ENCODE assay signal across 8 mouse cellular contexts in genomic region chr7:24270288-24270672, GRCm38 (mm10). TPM values are rescaled to one million over a fixed set of nuclear protein-coding genes. Genes with fewer than 3 reads are reported as not detected.
A peak's percentile ranks its signal among the peaks of the same experiment; 100 is the strongest.
DNase-seq lines count a peak whose midpoint lies in the region; ATAC-seq and TF ChIP-seq lines count a peak whose summit lies in the region.

TSS of gene Zfp93 (plus strand) at chr7:24270420.

- peak within 1 kb of the TSS; percentile 53 for H3K4me2 ChIP-seq in CH12.LX (ENCODE audit: insufficient read depth, low read depth, poor library complexity, severe bottlenecking)
- peak within 1 kb of the TSS; percentile 80 for H3K4me2 ChIP-seq in forebrain, embryonic 13.5 days
- peak within 1 kb of the TSS; percentile 73 for H3K4me2 ChIP-seq in heart, postnatal 0 days (ENCODE audit: low read depth, low read length)
- H3K4me2 ChIP-seq in liver, embryonic 14.5 days (ENCODE audit: low read depth), result peak within 1 kb of the TSS; percentile 73
- peak within 1 kb of the TSS; percentile 67 for H3K4me2 ChIP-seq in neural tube, embryonic 11.5 days (ENCODE audit: low read depth)

- H3K27me3 ChIP-seq in CH12.LX (replicated peaks), result no peaks in the 10 kb centered on the region
- no peaks in the 10 kb centered on the region for H3K27me3 ChIP-seq in forebrain, embryonic 13.5 days
- H3K27me3 ChIP-seq in heart, postnatal 0 days (ENCODE audit: control insufficient read depth, insufficient read depth, low read length), result no peaks in the 10 kb centered on the region
- no peaks in the 10 kb centered on the region for H3K27me3 ChIP-seq in liver, embryonic 14.5 days (ENCODE audit: control insufficient read depth, insufficient read depth, low read length)
- H3K27me3 ChIP-seq in neural tube, embryonic 11.5 days (ENCODE audit: control insufficient read depth, insufficient read depth, low read length), result no peaks in the 10 kb centered on the region

- TF ChIP-seq EP300 in CH12.LX (IDR thresholded peaks at IDR 0.05; ENCODE audit: low read length), result no peak
- no peak for TF ChIP-seq EP300 in heart, postnatal 0 days (IDR thresholded peaks at IDR 0.05; ENCODE audit: low read depth)
- TF ChIP-seq EP300 in liver, embryonic 14.5 days (IDR thresholded peaks at IDR 0.05; ENCODE audit: low read depth), result no peak

- H3K36me3 ChIP-seq in CH12.LX (replicated peaks in 1 of 2; ENCODE audit: control insufficient read depth in 1 of 2, insufficient read depth in 1 of 2, low read length in 1 of 2), result no peaks in the 10 kb centered on the region
- peaks cover 19% of the 10 kb centered on the region for H3K36me3 ChIP-seq in forebrain, embryonic 13.5 days (ENCODE audit: poor library complexity, severe bottlenecking)
- H3K36me3 ChIP-seq in heart, postnatal 0 days (replicated peaks; ENCODE audit: control insufficient read depth, insufficient read depth, low read length), result peaks cover 13% of the 10 kb centered on the region
- H3K36me3 ChIP-seq in liver, embryonic 14.5 days (replicated peaks; ENCODE audit: control insufficient read depth, insufficient read depth, low read depth), result no peaks in the 10 kb centered on the region
- H3K36me3 ChIP-seq in neural tube, embryonic 11.5 days (ENCODE audit: control insufficient read depth, insufficient read depth, low read length), result peaks cover 7% of the 10 kb centered on the region

- no peak for TF ChIP-seq POLR2A in CH12.LX (IDR thresholded peaks at IDR 0.05; ENCODE audit: low read depth, low read length)

- H3K27ac ChIP-seq in CH12.LX (ENCODE audit: insufficient read depth, low read depth), result no peak within 1 kb of the TSS
- peak within 1 kb of the TSS; percentile 73 for H3K27ac ChIP-seq in forebrain, embryonic 13.5 days
- H3K27ac ChIP-seq in heart, postnatal 0 days (ENCODE audit: low read depth), result peak within 1 kb of the TSS; percentile 54
- no peak within 1 kb of the TSS for H3K27ac ChIP-seq in liver, embryonic 14.5 days
- H3K27ac ChIP-seq in neural tube, embryonic 11.5 days (ENCODE audit: low read depth, low read length), result no peak within 1 kb of the TSS

- H3K4me3 ChIP-seq in CH12.LX (replicated peaks in 1 of 3; ENCODE audit: low read depth in 2 of 3, low read length in 2 of 3, poor library complexity in 1 of 3), result no peak within 1 kb of the TSS
- peak within 1 kb of the TSS; percentile 66 for H3K4me3 ChIP-seq in forebrain, embryonic 13.5 days
- peak within 1 kb of the TSS; percentile 60 for H3K4me3 ChIP-seq in heart, postnatal 0 days (ENCODE audit: low read depth, low read length)
- H3K4me3 ChIP-seq in liver, embryonic 14.5 days (ENCODE audit: insufficient read depth in 1 of 2, low read depth in 2 of 2, low read length in 2 of 2), result peak within 1 kb of the TSS; percentile 59 to 61
- H3K4me3 ChIP-seq in neural tube, embryonic 11.5 days (ENCODE audit: low read depth, low read length), result peak within 1 kb of the TSS; percentile 56

- no peak for DNase-seq in CH12.LX (ENCODE audit: extremely low read depth)
- DNase-seq in c-Kit-positive CD71-positive TER-119-negative erythroid progenitor cells, embryonic 14.5 days (ENCODE audit: low read depth), result peak; percentile 50
- peak; percentile 91 for DNase-seq in heart, postnatal 0 days (ENCODE audit: low spot score)
- DNase-seq in kidney, postnatal 36 days, result peak; percentile 84 to 93
- peak; percentile 42 to 50 (median 44) for DNase-seq in liver, embryonic 14.5 days (ENCODE audit: low read depth in 3 of 3, low spot score in 3 of 3)
- peak; percentile 84 for DNase-seq in neural tube, embryonic 11.5 days (ENCODE audit: low spot score)
- peak; percentile 75 for DNase-seq in testis, postnatal 10 days (ENCODE audit: low spot score)

- dilution Hi-C loops in CH12.LX (cut with MboI; ENCODE audit: extremely low pct_ligation_motif_present, extremely low pct_unique_long_range_greater_than_20kb, low sequenced_read_pairs), result no loop called here

- H3K4me1 ChIP-seq in CH12.LX (ENCODE audit: control insufficient read depth in 1 of 2, insufficient read depth in 2 of 2), result peaks cover 8 to 16% of the 10 kb centered on the region in 2 experiments
- peaks cover 11% of the 10 kb centered on the region for H3K4me1 ChIP-seq in forebrain, embryonic 13.5 days
- H3K4me1 ChIP-seq in heart, postnatal 0 days (ENCODE audit: control insufficient read depth, insufficient read depth), result peaks cover 4% of the 10 kb centered on the region; the same call in 1 of the 2 replicates
- no peaks in the 10 kb centered on the region; a peak in 1 of 4 replicates for H3K4me1 ChIP-seq in liver, embryonic 14.5 days (replicated peaks; ENCODE audit: control insufficient read depth in 2 of 2, insufficient read depth in 2 of 2, low read length in 1 of 2)
- 0 out of 2 replicates have a peak, but pooled peaks cover 3% of the 10 kb centered on the region for H3K4me1 ChIP-seq in neural tube, embryonic 11.5 days (ENCODE audit: control insufficient read depth, insufficient read depth, low read length)

- H3K9me3 ChIP-seq in CH12.LX (replicated peaks; ENCODE audit: low read length), result no peaks in the 10 kb centered on the region
- H3K9me3 ChIP-seq in forebrain, embryonic 13.5 days (replicated peaks), result no peaks in the 10 kb centered on the region
- H3K9me3 ChIP-seq in heart, postnatal 0 days (replicated peaks; ENCODE audit: control insufficient read depth, low read length), result no peaks in the 10 kb centered on the region
- no peaks in the 10 kb centered on the region for H3K9me3 ChIP-seq in liver, embryonic 14.5 days (ENCODE audit: control insufficient read depth, low read length)
- no peaks in the 10 kb centered on the region for H3K9me3 ChIP-seq in neural tube, embryonic 11.5 days (ENCODE audit: control insufficient read depth, low read length)

- in situ Hi-C loops in CH12.LX (cut with MboI; ENCODE audit: low pct_ligation_motif_present, low pct_unique_long_range_greater_than_20kb, low sequenced_read_pairs), result no loop called here

- H3K79me2 ChIP-seq in CH12.LX (replicated peaks; ENCODE audit: control insufficient read depth, extremely low read depth, insufficient read depth, poor library complexity, severe bottlenecking), result no peaks in the 10 kb centered on the region

- TF ChIP-seq CTCF in CH12.LX (conservative IDR thresholded peaks at IDR 0.05 in 1 of 2, IDR thresholded peaks at IDR 0.05 in 1 of 2; ENCODE audit: low read depth in 2 of 2, low read length in 2 of 2), result no peak
- no peak for TF ChIP-seq CTCF in heart, postnatal 0 days (IDR thresholded peaks at IDR 0.05; ENCODE audit: low read depth)
- no peak for TF ChIP-seq CTCF in liver, embryonic 14.5 days (IDR thresholded peaks at IDR 0.05; ENCODE audit: low read depth)

- no peak for TF ChIP-seq RAD21 in CH12.LX (IDR thresholded peaks at IDR 0.05; ENCODE audit: low read depth, low read length)

- no peak within 1 kb of the TSS for H3K9ac ChIP-seq in CH12.LX (ENCODE audit: insufficient read depth, low read depth)
- H3K9ac ChIP-seq in forebrain, embryonic 13.5 days, result peak within 1 kb of the TSS; percentile 84
- H3K9ac ChIP-seq in heart, postnatal 0 days (replicated peaks; ENCODE audit: low read depth, low read length), result peak within 1 kb of the TSS; percentile 49
- peak within 1 kb of the TSS; percentile 63 for H3K9ac ChIP-seq in liver, embryonic 14.5 days (replicated peaks)
- peak within 1 kb of the TSS; percentile 73 for H3K9ac ChIP-seq in neural tube, embryonic 11.5 days (ENCODE audit: low read length)

- peak; percentile 96 for ATAC-seq in forebrain, embryonic 13.5 days
- ATAC-seq in heart, postnatal 0 days (ENCODE audit: insufficient read depth, low read depth), result peak; percentile 98
- peak; percentile 80 for ATAC-seq in liver, embryonic 14.5 days (ENCODE audit: insufficient read depth)
- peak; percentile 85 for ATAC-seq in neural tube, embryonic 11.5 days (ENCODE audit: insufficient read depth, low FRiP score, low TSS enrichment)

- 0% methylated on average over 12 of the region's 12 CpGs for WGBS in forebrain, embryonic 13.5 days
- WGBS in heart, postnatal 0 days, result under 1% methylated on average over 12 of the region's 12 CpGs
- WGBS in liver, embryonic 14.5 days (ENCODE audit: insufficient replicate concordance), result under 1% methylated on average over 12 of the region's 12 CpGs
- whole genome bisulfite sequencing in neural tube, embryonic 11.5 days, result under 1% methylated on average over 12 of the region's 12 CpGs

TF ChIP-seq in CH12.LX, 34 proteins besides CTCF, POLR2A, EP300 and RAD21:
- no peak for TF ChIP-seq E2F4 (IDR thresholded peaks at IDR 0.05; ENCODE audit: insufficient replicate concordance, low read depth, low read length)
- peak; percentile 66 for TF ChIP-seq HCFC1 (IDR thresholded peaks at IDR 0.05; ENCODE audit: low read depth, low read length)
- TF ChIP-seq CHD1 (IDR thresholded peaks at IDR 0.05; ENCODE audit: low read depth, low read length), result no peak
- TF ChIP-seq MAFK (IDR thresholded peaks at IDR 0.05; ENCODE audit: insufficient replicate concordance, low read length), result no peak
- TF ChIP-seq MXI1 (IDR thresholded peaks at IDR 0.05; ENCODE audit: low read depth, low read length), result no peak
- TF ChIP-seq NRF1 (IDR thresholded peaks at IDR 0.05; ENCODE audit: low read depth, low read length), result no peak

RNA-seq across cellular contexts. Expression of gene Zfp93, which starts in this region (rescaled TPM):
- total RNA-seq in CH12.LX (2012; rRNA removed), result 0.17 and 0.21 TPM in 2 replicates
- 0.28 and 0.30 TPM in 2 replicates for total RNA-seq in CH12.LX (2014; rRNA removed)
- 0.11 and 0.15 TPM in 2 replicates for polyA plus RNA-seq in CH12.LX (2012; ENCODE audit: insufficient read length, low read depth)
- 9.3 and 9.4 TPM in 2 replicates for polyA plus RNA-seq in forebrain, embryonic 13.5 days (2015; fragmentation: Nextera tagmentation; extraction: Ambion mirVana)
- 6.8 and 7.8 TPM in 2 replicates for total RNA-seq in heart, postnatal 0 days (2014; rRNA removed; ENCODE audit: low replicate concordance)
- polyA plus RNA-seq in heart, postnatal 0 days (2015; fragmentation: Nextera tagmentation; extraction: Ambion mirVana), result 4.1 and 5.0 TPM in 2 replicates
- 0.58 and 7.6 TPM in 2 replicates for polyA plus RNA-seq in liver, embryonic 14.5 days (2012; rRNA removed)
- 0.75 and 1.3 TPM in 2 replicates for polyA plus RNA-seq in liver, embryonic 14.5 days (2014; fragmentation: Nextera tagmentation; extraction: Ambion mirVana)
- 8.1 and 9.2 TPM in 2 replicates for polyA plus RNA-seq in neural tube, embryonic 11.5 days (2014; fragmentation: Nextera tagmentation; extraction: Ambion mirVana)

Comparison
In these comparisons a context has a peak if more than half of its experiments do, and no peak if none do; other contexts are left out.
1. H3K27ac ChIP-seq: peak in forebrain, embryonic 13.5 days (single experiment) and heart, postnatal 0 days (single experiment); none in CH12.LX (single experiment), liver, embryonic 14.5 days (single experiment) and neural tube, embryonic 11.5 days (single experiment).
2. H3K4me3 ChIP-seq: peak in forebrain, embryonic 13.5 days (single experiment), heart, postnatal 0 days (single experiment), liver, embryonic 14.5 days (2 of 2) and neural tube, embryonic 11.5 days (single experiment); none in CH12.LX (0 of 3).
3. Peak in every context shown above with its lines, with median percentiles within 50 percentile points of each other: H3K4me2 ChIP-seq and ATAC-seq.